Mouse (Mus musculus): ENCODE measurements at regions not wholly inside any gene's neighbourhood (a gene's known extent, or its start where the extent isn't known, plus 50 kb on each side); places are given as distances from the start of the nearest gene placed in this dataset.

DNA sequence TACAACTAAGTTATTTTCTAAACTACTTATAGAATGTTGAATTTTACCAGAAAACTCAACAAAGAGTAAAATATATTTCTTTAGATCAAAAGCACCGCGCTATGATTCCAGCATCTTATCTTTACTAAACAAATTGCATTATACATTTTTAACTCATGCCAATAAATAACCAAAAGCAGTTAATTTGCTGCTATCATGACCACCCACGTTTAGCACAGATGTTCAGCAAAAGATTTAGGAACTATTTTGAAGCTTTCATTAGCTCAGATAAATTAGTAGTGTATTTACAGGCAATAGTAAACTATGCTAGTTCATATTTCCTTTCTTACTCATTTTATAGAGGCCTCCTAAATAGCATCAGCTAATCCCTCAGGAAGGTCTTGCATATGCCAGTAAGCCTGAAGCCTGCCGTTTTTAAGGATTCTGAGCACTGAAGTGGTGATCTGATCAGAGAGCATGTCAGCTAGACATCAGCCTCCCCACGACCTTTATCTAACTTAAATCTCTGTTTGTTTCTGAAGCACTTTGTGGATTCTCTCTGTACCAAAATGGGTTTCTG lies 176.3 kb upstream of the Itga4 start:
- no peak for DNase-seq (ENCODE audit: extremely low spot score in 1 of 2, low spot score in 1 of 2)

DNA sequence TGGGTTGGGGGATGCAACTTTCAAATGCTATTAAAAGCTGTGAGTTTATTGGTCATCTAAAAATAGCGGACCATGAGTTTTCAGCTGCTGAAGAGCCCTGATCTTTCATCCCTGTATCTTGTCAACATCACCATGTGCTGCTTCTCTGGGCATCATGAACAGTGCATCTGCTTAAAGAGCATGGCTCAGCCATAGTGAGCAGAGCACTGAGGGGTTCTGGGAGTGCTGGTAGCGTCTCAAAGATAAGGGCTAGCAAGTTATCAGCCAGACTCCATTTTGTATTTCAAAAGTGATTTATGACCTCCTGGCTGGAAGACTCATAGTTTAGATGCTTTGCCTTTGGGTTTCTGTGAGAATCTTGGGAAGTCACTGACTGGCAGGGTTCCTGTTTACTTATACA lies 173.5 kb upstream of the Itga4 start:
- DNase-seq (ENCODE audit: extremely low spot score in 1 of 2, low spot score in 1 of 2): no peak

DNA sequence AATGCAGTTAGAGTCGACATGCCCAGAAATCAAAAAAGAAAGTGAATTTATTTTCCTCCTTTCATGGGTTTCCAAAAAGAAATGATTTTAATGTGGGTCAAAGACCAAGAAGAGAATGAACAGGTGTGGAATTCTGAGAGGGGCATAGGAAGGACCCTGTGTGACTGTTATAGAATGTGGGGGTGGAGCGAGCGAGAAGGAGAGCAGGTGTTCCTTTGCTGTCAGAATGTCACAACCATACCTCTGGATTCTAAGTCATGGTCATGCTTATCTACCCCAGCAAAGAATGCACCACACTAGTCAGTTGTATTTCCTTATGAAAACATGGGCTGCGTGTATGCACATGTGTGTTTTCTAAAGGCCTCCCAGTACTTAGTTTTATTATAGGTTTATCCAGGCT lies 168.9 kb upstream of the Itga4 start:
- no peak for DNase-seq (ENCODE audit: extremely low spot score in 1 of 2, low spot score in 1 of 2)

DNA sequence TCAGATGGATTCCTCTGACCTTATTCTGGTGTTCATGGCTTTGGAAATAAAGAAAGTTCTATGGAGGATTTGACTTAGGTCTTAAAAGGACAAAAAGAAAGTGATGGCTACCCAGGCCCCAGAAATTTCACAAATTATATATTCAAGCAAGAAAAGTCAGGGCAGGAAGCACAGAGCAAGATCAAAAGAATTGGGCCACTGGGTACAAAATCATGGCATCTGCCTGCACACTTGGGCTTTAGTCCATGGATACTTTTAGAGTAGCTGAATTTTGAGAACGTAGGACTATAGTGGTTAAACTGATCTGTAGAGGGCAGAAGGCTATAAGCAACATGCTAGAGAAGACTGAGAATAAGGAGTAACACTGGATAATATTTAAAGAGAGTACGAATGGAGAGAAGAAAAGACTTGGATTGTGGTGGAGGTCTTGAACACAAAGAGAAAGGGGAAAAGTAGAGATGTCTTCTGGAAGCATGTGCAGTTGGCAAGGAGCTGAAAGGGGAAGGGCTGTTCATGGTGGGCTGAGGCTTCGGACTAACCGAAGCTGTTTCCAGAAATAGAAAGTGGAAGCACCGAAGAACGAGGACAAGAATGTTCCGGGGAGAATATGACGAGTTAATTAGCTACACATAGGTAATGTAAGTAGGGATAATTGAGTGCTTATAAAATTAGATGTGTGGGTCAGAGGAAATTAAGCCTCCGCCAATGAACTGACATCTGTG lies 168.2 kb upstream of the Itga4 start:
- no peak for DNase-seq (ENCODE audit: extremely low spot score in 1 of 2, low spot score in 1 of 2)

GRCm38 (mm10) chr2:79087600-79088205 lies 167.5 kb upstream of the Itga4 start:
- DNase-seq (ENCODE audit: extremely low spot score in 1 of 2, low spot score in 1 of 2): no peak

DNA sequence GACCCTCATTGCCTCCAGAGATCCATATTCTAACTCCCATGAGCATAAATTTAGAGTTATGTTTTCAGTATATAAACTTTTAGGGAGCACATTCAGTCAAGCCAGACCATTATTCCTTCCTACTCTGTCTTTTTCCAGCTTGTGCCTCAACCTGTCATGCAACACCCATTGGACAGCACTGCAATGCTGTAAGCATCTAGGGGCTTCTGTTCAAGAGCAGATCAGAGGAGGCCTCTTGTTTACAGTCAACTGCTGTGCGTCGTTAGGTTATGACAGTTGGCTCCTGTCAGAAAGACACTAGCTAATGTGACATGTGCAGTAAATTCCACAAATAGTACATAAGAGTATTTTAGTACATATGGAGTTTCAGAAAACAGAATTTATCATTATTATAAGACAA lies 165.0 kb upstream of the Itga4 start:
- DNase-seq (ENCODE audit: extremely low spot score in 1 of 2, low spot score in 1 of 2): no peak

GRCm38 (mm10) chr2:79094298-79094697 lies 160.9 kb upstream of the Itga4 start:
- peak; percentile 55 to 80 for DNase-seq (ENCODE audit: extremely low spot score in 1 of 2, low spot score in 1 of 2)

DNA sequence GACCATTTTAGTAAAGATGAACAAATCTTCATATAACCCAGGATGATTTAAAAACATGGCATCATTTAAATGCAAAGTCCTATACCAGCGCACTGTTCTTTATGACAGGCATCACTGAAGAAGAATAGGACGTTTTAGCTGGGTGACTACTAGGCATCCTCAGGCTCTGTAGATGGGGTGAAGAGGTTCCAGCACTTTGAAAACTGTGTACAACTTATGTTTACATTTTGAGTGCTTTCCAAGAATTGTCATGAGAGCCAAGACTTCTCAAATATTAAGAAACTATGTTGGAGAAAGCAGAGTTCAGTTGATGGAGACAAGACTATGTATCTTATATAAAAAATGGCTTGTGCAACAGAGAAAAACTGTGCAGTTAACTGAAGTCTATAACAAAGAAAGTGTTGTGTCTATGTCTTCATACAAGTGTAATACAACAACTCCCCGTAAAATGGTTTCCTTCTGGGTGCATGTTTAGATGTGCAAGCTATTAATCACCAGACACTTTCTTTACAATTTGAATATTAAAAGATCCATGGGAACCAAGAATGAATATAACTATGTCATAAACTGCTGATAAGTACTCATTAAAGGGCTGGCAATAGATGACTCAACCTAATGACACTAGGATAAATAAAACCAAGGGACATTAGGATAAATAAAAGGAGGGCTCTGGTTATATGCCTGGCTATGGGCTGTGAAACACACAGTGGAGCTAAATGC lies 158.5 kb upstream of the Itga4 start:
- no peak for DNase-seq (ENCODE audit: extremely low spot score in 1 of 2, low spot score in 1 of 2)

GRCm38 (mm10) chr2:79099601-79100000 lies 155.6 kb upstream of the Itga4 start:
- DNase-seq (ENCODE audit: extremely low spot score in 1 of 2, low spot score in 1 of 2): no peak

DNA sequence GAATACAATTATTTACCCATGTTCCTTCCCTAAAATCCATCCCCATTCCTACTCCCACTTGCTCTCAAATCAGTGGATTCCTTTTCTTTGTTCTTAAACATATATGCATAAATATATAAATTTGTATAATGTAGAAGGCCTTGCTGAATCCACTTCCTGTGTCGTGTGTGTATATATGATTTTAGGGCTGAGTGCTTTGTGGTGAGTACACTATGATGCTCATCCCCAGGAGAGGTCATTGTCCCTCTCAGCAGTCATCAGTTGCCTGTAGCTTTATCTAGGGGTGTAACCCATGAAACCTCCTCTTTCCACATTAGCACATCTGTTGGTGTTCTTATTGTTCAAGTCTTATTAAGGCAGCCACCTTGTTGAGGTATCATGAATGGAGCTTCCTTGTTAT lies 143.6 kb upstream of the Itga4 start:
- DNase-seq (ENCODE audit: extremely low spot score in 1 of 2, low spot score in 1 of 2): no peak

- DNase-seq (ENCODE audit: extremely low spot score in 1 of 2, low spot score in 1 of 2): no peak
Observed at GRCm38 (mm10) chr2:79112076-79112475, 143.2 kb upstream of the Itga4 start.

- DNase-seq (ENCODE audit: extremely low spot score in 1 of 2, low spot score in 1 of 2): no peak
Observed at GRCm38 (mm10) chr2:79120610-79121345, 134.4 kb upstream of the Itga4 start.

- DNase-seq (ENCODE audit: extremely low spot score in 1 of 2, low spot score in 1 of 2): no peak
Observed at GRCm38 (mm10) chr2:79122530-79122929, 132.7 kb upstream of the Itga4 start.

DNA sequence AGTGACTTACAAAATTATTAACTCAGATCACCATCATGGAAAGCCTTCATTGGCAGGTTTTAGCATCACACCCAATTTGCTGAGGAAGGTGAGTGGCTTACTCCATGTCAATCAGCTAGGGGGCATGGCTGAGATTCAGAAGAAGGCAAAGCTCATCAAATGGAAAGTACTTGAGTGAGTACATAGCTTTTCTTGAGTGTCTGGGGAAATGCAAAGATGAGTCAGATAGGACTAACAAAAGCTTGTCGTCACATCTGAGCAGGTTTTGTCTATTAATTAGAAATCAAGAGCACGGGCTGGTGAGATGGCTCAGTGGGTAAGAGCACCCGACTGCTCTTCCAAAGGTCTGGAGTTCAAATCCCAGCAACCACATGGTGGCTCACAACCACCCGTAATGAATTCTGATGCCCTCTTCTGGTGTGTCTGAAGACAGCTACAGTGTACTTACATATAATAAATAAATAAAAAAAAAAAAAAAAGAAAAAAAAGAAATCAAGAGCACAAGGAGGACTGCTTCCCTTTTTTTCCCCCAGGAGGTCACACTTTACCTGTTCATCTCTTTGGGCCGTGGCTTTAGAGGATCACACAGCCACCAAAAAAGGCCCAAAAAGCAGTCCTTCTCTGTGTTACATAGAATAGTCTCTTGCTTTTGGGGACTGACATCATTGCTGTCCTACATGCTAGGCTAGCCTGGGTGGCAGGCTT lies 130.8 kb upstream of the Itga4 start:
- DNase-seq (ENCODE audit: extremely low spot score in 1 of 2, low spot score in 1 of 2): no peak

DNA sequence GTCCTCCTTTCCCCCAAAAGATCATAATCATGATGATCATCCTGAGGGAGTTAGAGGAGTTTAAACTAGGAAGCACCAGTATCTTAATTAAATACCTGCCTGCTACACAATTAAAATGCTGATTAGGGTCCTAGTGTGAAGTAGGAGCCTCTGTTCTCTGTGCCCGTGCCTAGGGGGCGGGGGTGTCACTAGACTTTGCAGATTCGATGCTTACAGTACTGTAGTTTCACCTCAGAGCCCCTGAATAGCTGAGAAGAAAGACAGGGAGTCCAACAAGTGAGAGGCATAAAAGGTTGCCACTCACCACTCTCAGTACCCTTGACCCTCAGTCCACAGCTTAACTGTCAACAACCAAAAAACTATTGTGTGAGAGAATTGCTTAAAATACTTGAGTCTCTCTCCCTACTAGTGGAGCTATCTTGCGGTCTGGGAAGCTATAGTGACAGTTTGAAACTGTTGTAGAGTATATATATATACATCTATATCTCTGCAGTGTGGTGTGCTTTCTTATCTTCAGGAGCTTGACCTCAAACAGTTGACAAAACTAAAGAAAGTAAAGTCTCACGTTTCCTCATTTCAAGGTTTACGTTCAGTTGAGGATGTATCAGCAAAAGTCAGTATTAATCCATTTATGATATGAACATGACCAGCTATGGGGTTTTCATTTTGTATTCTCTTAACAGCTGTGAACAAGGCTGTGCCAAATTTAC lies 128.9 kb upstream of the Itga4 start:
- DNase-seq (ENCODE audit: extremely low spot score in 1 of 2, low spot score in 1 of 2): no peak

GRCm38 (mm10) chr2:79126996-79127741 lies 128.1 kb upstream of the Itga4 start:
- DNase-seq (ENCODE audit: extremely low spot score in 1 of 2, low spot score in 1 of 2): no peak

DNA sequence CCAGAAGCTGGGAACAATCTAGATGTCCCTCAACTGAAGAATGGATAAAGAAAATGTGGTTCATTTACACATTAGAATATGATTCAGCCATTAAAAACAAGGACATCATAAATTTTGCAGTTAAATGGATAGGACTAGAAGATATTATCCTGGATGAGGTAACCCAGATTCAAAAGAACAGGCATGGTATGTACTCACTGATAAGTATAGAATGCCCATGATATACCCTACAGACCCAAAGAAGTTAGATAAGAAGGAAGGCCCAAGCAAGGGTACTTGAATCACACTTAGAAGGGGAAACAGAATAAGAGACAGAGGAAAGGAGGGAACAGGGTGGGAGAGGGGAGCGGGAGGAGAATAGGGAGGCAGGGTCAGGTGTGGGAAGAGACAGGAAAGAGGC lies 127.4 kb upstream of the Itga4 start:
- no peak for DNase-seq (ENCODE audit: extremely low spot score in 1 of 2, low spot score in 1 of 2)

DNA sequence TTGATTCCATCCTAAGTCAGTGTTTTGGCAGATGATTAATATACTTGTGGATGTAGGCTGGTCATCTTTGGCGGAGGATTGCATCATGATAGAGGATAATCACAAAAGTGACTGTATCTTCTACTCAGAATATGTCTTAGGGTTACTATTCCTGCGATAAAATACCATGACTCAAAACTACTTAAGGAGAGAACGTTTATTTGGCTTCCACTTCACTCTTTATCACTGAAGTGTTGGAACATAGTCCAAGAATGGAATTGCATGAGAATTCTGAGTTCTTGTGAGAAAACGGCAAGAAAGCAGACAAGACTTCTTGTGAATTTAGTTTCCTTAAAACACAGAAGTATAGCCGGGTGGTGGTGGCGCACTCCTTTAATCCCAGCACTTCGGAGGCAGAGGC lies 124.6 kb upstream of the Itga4 start:
- DNase-seq (ENCODE audit: extremely low spot score in 1 of 2, low spot score in 1 of 2): no peak

DNA sequence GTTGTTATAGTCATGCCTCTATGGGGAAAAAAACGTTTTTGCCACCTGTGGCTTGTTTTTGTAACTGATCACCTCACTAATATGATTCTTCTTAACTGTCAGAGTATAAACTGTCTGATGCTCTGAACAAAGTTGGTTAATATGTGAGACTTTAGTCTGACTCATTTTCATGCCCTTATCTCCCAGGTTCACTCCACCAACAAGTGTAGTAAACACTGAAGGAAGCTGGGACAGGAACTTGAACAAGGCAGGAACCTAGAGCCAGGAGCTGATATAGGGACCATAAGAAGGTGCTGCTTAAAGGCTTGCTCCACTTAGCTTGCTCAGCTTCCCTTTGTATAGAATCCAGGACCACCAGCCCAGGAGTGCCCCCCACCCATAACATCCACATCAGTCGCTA lies 124.0 kb upstream of the Itga4 start:
- no peak for DNase-seq (ENCODE audit: extremely low spot score in 1 of 2, low spot score in 1 of 2)
